Mouse (Mus musculus) embryonic fibroblast, embryonic 13.5 days (primary cell): ENCODE results near the gene B3gnt9.

Experiments used
- CTCF ChIP-seq: IDR thresholded peaks from 2 replicates; pipeline ENCODE4 v1.5.1; 2011; ENCODE audit warnings: mild to moderate bottlenecking, control low read depth, low read length, moderate library complexity, borderline replicate concordance; ENCODE audit not compliant: insufficient read depth
- POLR2A ChIP-seq: IDR thresholded peaks from 2 replicates; pipeline ENCODE4 v1.6.1; 2011; ENCODE audit warnings: low read depth, mild to moderate bottlenecking, control low read depth, low read length, moderate library complexity

- no peak for TF ChIP-seq CTCF
- no peak for TF ChIP-seq POLR2A
Measured at GRCm38 (mm10) chr8:105253766-105254151, 1.2 kb downstream of the B3gnt9 start.
